Mouse (Mus musculus): ENCODE results near the gene Bcl2l11.

- no peak for TF ChIP-seq CTCF (conservative IDR thresholded peaks at IDR 0.05; ENCODE audit: insufficient read depth, insufficient read length, low read depth, low read length)
- no peak for TF ChIP-seq POLR2A (IDR thresholded peaks at IDR 0.05; ENCODE audit: low read depth, low read length)
These were observed 60.1 kb downstream of the Bcl2l11 start for GRCm38 (mm10) chr2:128185942-128186341.

All from kidney, adult 2 months (tissue).